Mouse (Mus musculus) skeletal muscle tissue, adult 2 months (tissue): Measurements from ENCODE around the gene Hoxb2.

Source experiments
- DNase-seq: peaks from one replicate; pipeline ENCODE4 v3.0.0-alpha.2; 2012; ENCODE audit warnings: low read depth, low spot score

Hoxb2 gene

GRCm38 (mm10) chr11:96334998-96335397 is 15.3 kb upstream of the Hoxb2 start:
- DNase-seq = no peak

- DNase-seq = no peak
These were observed 13.7 kb upstream of the Hoxb2 start for GRCm38 (mm10) chr11:96336597-96336996.

- DNase-seq = no peak
These were observed 13.3 kb upstream of the Hoxb2 start for GRCm38 (mm10) chr11:96337026-96337425.

- DNase-seq = no peak
These were observed 11.1 kb upstream of the Hoxb2 start for GRCm38 (mm10) chr11:96338957-96339855.

- no peak for DNase-seq
These were observed 9.5 kb upstream of the Hoxb2 start for GRCm38 (mm10) chr11:96340698-96341365.

GRCm38 (mm10) chr11:96341701-96342575 is 8.4 kb upstream of the Hoxb2 start:
- DNase-seq = no peak

- DNase-seq = no peak
These were observed 7.8 kb upstream of the Hoxb2 start for GRCm38 (mm10) chr11:96342576-96342930.

GRCm38 (mm10) chr11:96343206-96343745 is 7.0 kb upstream of the Hoxb2 start:
- DNase-seq = no peak

- DNase-seq = no peak
These were observed 6.1 kb upstream of the Hoxb2 start for GRCm38 (mm10) chr11:96344061-96344877.

- DNase-seq = no peak
These were observed 5.5 kb upstream of the Hoxb2 start for GRCm38 (mm10) chr11:96344878-96345159.

GRCm38 (mm10) chr11:96345220-96345892 is 5.0 kb upstream of the Hoxb2 start:
- no peak for DNase-seq

GRCm38 (mm10) chr11:96345893-96346806 is 4.2 kb upstream of the Hoxb2 start:
- no peak for DNase-seq

- no peak for DNase-seq
These were observed 3.3 kb upstream of the Hoxb2 start for GRCm38 (mm10) chr11:96346916-96347520.

GRCm38 (mm10) chr11:96347717-96348116 is 2.6 kb upstream of the Hoxb2 start:
- no peak for DNase-seq

GRCm38 (mm10) chr11:96348141-96348928 is 2.0 kb upstream of the Hoxb2 start:
- DNase-seq = no peak

GRCm38 (mm10) chr11:96348988-96349387 is 1.3 kb upstream of the Hoxb2 start:
- no peak for DNase-seq

- no peak for DNase-seq
These were observed 609 bp upstream of the Hoxb2 start for GRCm38 (mm10) chr11:96349491-96350340.
